Mouse (Mus musculus): ENCODE measurements around the gene Stam2.

The Stam2 gene

GRCm38 (mm10) chr2:52742256-52743158 is at the start of gene Stam2:
Gene Stam2, minus strand, starts transcription at chr2:52742281.
- DNase-seq: peak; percentile 93

- peak in 1 of 2 experiments; percentile 25 for DNase-seq
These were observed 43.1 kb upstream of the Stam2 start for GRCm38 (mm10) chr2:52785106-52785721.

- DNase-seq: no peak
These were observed 37.9 kb upstream of the Stam2 start for GRCm38 (mm10) chr2:52779987-52780386.

- DNase-seq: peak; percentile 43 to 62
These were observed 37.3 kb upstream of the Stam2 start for GRCm38 (mm10) chr2:52779381-52779780.

GRCm38 (mm10) chr2:52777839-52778238 is 35.8 kb upstream of the Stam2 start:
- no peak for DNase-seq

- DNase-seq: no peak
These were observed 32.3 kb upstream of the Stam2 start for GRCm38 (mm10) chr2:52774373-52774772.

- DNase-seq: no peak
These were observed 30.8 kb upstream of the Stam2 start for GRCm38 (mm10) chr2:52772774-52773393.

- DNase-seq: no peak
These were observed 23.0 kb upstream of the Stam2 start for GRCm38 (mm10) chr2:52765130-52765529.

GRCm38 (mm10) chr2:52763891-52764290 is 21.8 kb upstream of the Stam2 start:
- no peak for DNase-seq

- peak; percentile 73 to 84 for DNase-seq
These were observed 21.1 kb upstream of the Stam2 start for GRCm38 (mm10) chr2:52763040-52763736.

GRCm38 (mm10) chr2:52762529-52762928 is 20.4 kb upstream of the Stam2 start:
- no peak for DNase-seq

GRCm38 (mm10) chr2:52758627-52759026 is 16.5 kb upstream of the Stam2 start:
- DNase-seq: peak; percentile 48 to 55

GRCm38 (mm10) chr2:52756691-52757090 is 14.6 kb upstream of the Stam2 start:
- peak in 1 of 2 experiments; percentile 22 for DNase-seq

GRCm38 (mm10) chr2:52753573-52754317 is 11.7 kb upstream of the Stam2 start:
- no peak for DNase-seq

GRCm38 (mm10) chr2:52744099-52744498 is 2.0 kb upstream of the Stam2 start:
- no peak for DNase-seq

- DNase-seq: peak in 1 of 2 experiments; percentile 89
These were observed 313 bp downstream of the Stam2 start for GRCm38 (mm10) chr2:52741681-52742255.

GRCm38 (mm10) chr2:52740596-52740995 is 1.5 kb downstream of the Stam2 start:
- no peak for DNase-seq

GRCm38 (mm10) chr2:52734504-52734903 is 7.6 kb downstream of the Stam2 start:
- DNase-seq: no peak

GRCm38 (mm10) chr2:52733659-52734058 is 8.4 kb downstream of the Stam2 start:
- no peak for DNase-seq

GRCm38 (mm10) chr2:52732611-52733010 is 9.5 kb downstream of the Stam2 start:
- no peak for DNase-seq

GRCm38 (mm10) chr2:52732001-52732400 is 10.1 kb downstream of the Stam2 start:
- DNase-seq: no peak

GRCm38 (mm10) chr2:52730891-52731290 is 11.2 kb downstream of the Stam2 start:
- DNase-seq: no peak
